Mouse (Mus musculus) adrenal gland, postnatal 14 days (tissue): ENCODE data around the gene Bcl2a1b. TPM values are rescaled to one million over a fixed set of nuclear protein-coding genes. Genes with fewer than 3 reads are reported as not detected.
A peak's percentile ranks its signal among the peaks of the same experiment; 100 is the strongest.
"Not testable (repeated sequence)": the region's sequence is repeated elsewhere in the genome, so short reads cannot be mapped to it uniquely, and the experiment has no call there.

Experiments
- DNase-seq: peaks from one replicate; pipeline ENCODE4 v3.0.0; 2021; ENCODE audit warnings: mixed read lengths
- long read RNA-seq, 2 experiments: library from polyadenylated mRNA; stranded (forward); transcript quantifications; one replicate each; pipeline ENCODE4 v2.0.0; 2021
- total RNA-seq: library from RNA; stranded (reverse); gene quantifications from 2 replicates; pipeline ENCODE4 v1.2.3, GENCODE M21; 2021

Bcl2a1b gene
- 0.56 and 5.0 TPM in 2 replicates for total RNA-seq
- long read RNA-seq, experiment 1, partial matches to known transcripts = 0 of 1 reads
- long read RNA-seq, experiment 1, other reads (novel, unspliced or antisense) = 0 of 1 reads
- long read RNA-seq, experiment 2 = 0 reads

GRCm38 (mm10) chr9:89198969-89199416 lies at the start of gene Bcl2a1b, which contains the start of gene Gm29094:
Gene Bcl2a1b (plus strand): TSS chr9:89199209.
Gene Gm29094 (plus strand): TSS chr9:89199379.
- not testable (repeated sequence) for DNase-seq

DNA sequence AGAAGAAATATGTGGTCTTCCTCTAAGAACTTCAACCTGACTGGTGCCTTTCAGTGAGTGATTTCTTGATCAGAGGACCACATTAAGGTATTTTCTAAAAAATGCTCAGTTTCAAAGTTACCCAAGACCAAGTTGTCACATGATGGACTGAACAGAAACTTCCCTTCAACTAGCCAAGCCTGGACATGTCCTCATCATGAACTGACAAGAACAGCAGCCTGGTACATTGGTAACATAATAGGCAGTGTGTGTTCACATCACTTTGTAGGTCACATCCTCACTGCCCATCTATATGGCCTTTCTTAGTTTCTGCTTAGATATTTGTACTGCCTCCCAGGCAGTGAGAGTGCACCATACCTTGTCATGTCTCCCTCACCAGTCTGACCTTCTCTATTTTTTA lies 26.5 kb upstream of the Bcl2a1b start:
- DNase-seq = not testable (repeated sequence)

DNA sequence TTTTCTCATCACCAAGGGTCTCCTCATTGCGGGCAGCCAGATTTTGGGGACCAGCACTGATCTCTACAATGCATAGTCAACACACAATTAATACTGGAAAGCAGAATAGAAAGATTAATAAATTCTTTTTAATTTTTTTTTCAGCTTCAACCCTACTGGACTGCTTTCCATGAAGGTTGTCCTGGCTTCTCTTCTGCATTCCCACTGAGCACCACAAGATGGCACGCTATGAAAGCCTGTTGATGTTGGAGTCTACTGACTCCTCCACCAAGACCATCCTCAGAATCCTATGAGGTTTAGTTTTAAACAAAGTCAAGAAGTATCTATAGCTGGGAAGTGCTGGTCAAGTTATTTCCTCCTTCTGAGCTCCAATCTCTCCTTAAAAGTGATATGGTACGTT lies 20.2 kb upstream of the Bcl2a1b start:
- peak; percentile 80 for DNase-seq

DNA sequence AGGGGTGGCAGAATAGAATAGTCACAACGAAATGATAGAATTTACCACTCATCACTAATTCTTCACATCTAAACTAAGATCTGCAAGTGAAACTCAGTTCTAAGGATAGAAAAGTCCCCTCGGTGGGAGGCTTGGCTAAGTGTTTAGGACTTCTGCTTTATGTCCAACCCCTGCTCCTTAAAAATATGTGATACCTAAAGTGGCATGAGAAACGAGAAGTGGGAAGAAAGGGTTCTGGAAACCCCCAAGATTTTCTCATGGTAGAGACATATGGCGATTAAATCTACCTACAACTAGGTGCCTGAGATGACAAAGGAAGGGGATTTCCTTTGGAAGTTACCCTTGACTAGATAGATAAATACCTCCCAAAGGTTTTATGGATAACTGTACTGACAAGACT lies 19.5 kb upstream of the Bcl2a1b start:
- not testable (repeated sequence) for DNase-seq

DNA sequence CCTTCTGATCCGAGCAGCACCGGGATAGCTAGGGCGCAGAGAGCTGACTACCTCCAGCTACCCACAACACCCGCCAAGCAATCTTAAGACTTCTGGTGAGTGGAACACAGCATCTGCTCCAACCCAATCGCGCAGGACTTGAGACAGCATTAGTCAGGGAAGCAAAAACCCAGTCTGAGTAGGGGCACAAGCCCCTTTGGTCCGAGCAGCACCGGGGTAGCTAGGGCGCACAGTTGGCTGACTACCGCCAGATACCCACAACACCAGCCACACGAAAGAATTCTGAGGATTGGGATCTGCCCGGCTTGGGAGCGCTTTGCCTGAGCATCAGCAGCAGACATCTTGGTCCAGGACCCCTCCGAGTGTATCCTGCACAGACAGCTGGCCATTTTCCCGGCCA lies 12.0 kb upstream of the Bcl2a1b start:
- not testable (repeated sequence) for DNase-seq

DNA sequence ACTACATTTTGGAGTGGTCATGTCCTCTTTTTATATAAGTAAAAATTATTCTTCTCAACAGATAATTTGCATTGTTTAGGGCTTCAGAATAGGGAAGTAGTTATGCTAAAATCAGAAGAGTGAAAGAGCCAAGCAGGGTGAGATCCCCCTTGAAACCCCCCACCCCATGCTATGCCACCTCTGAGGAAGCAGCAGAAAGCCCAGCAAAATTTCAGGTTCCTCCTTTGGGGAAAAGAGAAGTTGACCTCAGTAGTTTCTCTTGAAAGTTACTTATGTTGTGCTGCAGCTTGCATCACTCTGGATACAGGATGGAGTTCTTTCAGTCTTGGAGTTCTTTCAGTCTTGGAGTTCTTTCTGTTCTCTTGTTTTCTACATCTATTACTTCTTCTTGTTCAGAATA lies 3.5 kb upstream of the Bcl2a1b start:
- DNase-seq = not testable (repeated sequence)

DNA sequence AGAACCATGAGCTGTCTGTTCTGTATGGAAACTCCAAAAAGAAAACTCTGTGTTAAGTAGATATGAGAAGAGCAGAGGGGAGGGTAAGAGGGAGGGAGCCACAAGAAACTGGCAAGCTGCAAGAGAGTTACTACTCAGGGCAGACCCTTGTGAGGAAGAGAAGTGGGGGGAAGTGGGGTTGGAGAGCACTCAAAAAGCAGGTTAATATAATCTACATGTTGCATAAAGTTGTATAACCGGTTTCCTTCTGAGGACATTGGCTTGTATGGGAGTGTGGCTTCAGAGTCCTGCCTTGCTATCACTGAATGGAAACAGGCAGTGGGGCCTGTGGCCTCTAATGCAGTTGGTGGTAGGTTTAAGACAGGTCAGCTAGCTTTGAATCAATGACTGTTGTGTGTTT lies 1.5 kb upstream of the Bcl2a1b start:
- not testable (repeated sequence) for DNase-seq

- DNase-seq = not testable (repeated sequence)
These were observed 660 bp upstream of the Bcl2a1b start for GRCm38 (mm10) chr9:89198349-89198748.

DNA sequence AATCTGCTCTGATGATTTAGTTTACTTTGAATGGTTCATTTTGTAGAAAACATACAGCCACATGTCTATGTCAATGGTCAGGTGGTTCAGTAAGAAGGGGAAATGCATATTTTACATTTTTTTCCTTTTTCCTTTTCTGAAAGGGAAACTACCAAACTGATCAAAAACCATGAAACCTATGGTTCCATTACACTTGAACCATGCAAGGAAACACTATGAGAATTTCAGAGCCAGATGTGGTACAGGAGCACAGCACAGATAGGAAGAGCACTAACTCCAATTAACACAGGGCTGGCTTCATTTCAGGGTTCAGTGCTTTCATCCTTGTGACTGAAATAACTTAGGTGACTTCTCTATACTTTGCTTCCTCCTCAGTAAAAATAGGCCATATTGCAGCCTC lies 3.2 kb downstream of the Bcl2a1b start:
- DNase-seq = not testable (repeated sequence)

DNA sequence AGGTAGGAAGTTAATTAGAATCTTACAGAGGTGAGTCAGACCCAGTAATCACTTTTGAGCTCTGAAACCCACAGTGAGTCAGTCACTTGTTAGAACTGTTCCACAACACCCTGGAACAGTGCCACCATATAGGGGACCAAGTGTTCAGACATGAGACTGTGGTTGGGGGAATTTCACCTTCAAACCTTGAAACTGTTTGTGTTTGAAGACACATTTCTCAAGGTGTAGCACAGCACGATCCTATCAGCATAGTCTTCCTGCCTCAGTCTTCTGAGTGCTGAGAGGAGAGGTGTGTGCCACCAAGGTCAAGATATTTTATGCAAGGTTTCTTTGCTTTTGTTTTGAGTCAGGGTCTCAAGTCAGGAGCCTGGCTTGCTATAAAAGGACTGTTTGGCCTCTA lies 9.9 kb downstream of the Bcl2a1b start:
- not testable (repeated sequence) for DNase-seq

GRCm38 (mm10) chr9:89210353-89211064 lies 11.5 kb downstream of the Bcl2a1b start, which contains the start of gene Mthfs:
Gene Mthfs (plus strand): TSS chr9:89210676.
- not testable (repeated sequence) for DNase-seq

GRCm38 (mm10) chr9:89211065-89211858 lies 12.3 kb downstream of the Bcl2a1b start:
- DNase-seq = peak; percentile 88

DNA sequence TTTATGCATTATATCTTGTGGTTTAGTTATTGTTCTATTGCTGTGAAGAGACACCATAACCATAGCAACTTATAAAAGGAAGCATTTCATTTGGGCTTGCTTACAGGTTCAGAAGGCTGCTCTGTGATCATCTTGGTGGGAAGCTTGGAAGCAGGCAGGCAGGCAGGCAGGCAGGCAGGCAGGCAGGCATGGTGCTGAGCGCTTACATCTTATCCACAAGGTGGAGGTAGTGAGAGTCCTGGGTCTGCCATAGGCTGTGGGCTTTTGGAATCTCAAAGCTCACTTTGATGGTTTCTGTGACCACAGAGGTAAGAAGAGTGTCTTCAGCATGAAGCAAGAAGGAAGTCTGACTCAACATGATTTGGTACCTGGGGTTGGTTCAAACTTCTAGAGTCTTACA lies 13.4 kb downstream of the Bcl2a1b start:
- peak; percentile 53 for DNase-seq

DNA sequence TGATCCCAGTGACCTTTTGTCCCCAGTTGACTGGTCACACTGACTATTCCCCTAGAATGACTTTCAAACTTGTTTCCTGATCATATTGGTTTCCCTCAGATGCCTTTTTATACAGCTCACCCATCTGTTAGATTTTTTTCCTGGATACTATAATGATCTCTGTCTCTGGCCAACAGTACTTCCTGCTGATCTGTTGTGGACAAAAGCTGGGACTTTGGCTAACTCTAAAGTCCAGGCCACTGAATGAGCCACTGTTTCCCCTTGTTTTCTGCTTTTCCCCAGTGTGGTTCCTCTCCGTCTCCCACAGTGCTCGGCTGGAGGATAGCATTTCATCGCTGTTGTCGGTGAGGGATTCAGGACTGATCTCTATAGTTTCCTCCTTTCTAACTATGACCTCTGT lies 19.2 kb downstream of the Bcl2a1b start:
- not testable (repeated sequence) for DNase-seq

- DNase-seq = not testable (repeated sequence)
These were observed 20.7 kb downstream of the Bcl2a1b start for GRCm38 (mm10) chr9:89219668-89220067.

DNA sequence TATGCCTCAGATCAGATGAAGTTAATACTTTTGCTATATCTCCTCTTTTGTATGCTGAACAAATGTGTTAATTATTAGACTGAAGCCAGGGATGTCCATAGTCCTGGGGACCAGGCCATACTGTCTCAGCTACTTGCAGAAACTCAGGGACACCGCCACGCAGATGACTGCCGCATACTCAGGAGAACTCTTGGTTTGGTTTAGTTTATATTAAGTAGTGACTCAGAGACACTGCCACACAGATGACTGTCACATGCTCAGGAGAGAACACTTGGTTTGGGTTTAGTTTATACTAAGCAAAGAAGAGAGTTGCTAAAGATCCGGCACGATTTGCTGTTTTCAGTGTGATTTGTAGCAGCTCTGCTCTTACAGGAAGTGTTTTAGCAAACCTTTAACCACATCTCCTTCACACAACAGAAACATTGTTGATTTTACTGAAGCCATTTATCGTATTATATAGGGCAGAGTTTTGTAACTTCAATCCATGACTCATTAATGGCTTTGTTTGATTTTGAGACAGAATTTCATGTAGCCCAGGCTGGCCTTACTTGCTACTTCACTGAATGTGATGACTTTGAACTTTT lies 21.8 kb downstream of the Bcl2a1b start:
- not testable (repeated sequence) for DNase-seq

DNA sequence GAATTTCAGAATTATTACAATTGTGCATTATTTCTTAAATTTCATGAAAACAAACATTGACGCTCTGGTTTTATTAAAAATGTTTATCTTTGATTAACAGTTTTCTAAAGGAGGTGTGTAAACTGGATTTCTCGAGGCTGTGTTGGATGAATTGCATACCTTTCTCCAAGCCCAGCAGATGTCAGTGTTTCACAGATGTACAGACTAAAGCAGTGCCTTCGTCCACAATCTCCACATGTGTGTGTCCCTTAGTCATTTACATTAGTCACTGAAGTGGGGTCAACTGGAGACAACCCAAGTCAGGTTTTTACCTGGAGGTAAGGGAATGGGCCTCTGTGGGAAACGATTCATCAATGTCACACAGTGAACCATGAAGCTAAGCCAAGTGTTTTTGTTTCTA lies 27.1 kb downstream of the Bcl2a1b start:
- DNase-seq = no peak

DNA sequence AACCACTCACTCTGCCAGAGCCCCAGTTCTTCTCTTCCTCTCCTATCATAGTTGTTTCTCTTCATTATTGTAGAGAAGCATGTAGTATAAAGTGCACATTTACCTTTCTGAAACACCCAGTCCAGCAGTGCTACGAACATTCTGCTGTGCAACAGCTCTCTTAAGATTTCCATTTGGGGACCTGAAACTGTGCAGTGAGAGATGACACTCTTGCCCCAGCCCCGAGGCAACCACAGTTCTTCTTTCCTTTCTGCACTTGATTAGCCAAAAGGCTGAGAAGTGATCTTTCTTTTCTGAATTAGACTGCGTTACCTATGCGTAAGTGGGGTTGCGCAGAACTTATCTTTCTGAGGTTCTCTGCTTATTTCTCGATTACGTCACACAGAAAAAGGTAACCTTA lies 29.1 kb downstream of the Bcl2a1b start:
- no peak for DNase-seq

- peak; percentile 45 for DNase-seq
These were observed 32.0 kb downstream of the Bcl2a1b start for GRCm38 (mm10) chr9:89230897-89231497.

GRCm38 (mm10) chr9:89237131-89237530 lies 38.1 kb downstream of the Bcl2a1b start:
- not testable (repeated sequence) for DNase-seq

DNA sequence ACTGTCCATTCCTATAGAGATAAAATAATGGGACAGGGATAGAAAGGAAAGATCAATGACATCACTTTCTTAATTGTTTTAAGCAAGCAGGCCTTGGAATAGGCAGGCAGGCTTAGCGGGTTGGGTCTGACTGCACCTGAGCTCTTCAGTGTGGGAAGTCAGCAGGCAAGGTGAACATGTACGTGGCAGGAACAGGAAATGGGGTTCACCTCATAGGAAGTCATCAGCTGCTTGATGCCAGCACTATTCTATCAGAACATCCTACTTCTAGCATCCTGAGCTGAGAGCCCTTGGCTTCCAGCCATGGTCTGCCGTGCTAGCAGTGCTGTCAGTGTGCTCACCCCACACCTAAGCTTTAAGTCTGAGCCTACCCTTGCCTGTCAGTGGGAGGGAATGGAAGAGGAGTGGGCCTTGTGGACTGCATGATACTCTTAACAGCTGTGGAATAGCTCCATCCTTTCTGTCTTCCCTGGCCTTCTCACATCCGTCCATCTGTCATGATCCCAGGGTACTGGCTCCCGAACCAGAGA lies 40.0 kb downstream of the Bcl2a1b start:
- DNase-seq = not testable (repeated sequence)

DNA sequence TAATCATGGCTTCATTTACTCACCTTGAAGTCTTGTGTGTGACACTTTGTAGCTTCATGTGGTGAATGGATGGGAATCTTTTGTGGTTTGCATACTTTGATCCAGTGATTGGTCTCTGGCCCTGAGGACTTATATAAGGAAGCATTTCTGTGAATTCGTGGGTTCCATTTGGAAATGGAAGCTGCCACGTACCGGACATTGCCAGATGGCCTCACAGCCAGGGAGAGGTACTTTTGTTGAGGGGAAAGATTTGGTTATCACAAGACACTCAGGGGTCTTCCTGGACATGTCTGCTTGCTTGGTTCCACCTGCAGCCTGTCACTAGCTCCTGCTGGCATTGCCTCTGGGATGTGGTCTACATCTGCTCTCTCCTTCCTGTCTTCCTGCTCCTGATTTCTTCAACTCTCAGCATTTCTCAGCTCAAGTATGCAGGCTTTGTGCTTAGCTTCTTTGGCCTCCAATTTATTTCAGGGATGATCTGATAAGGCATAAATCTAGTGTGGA lies 41.6 kb downstream of the Bcl2a1b start:
- not testable (repeated sequence) for DNase-seq
